Mouse (Mus musculus): ENCODE measurements around the gene Casp14. TPM values are rescaled to one million over a fixed set of nuclear protein-coding genes. Genes with fewer than 3 reads are reported as not detected.

Gene Casp14
- total and polyA plus RNA-seq, 3 experiments, result not detected

- TF ChIP-seq EP300 (IDR thresholded peaks at IDR 0.05; ENCODE audit: insufficient read depth, low read depth, low read length), result no peak
- no peak for TF ChIP-seq POLR2A (IDR thresholded peaks at IDR 0.05; ENCODE audit: insufficient read depth, low read depth, low read length)
- TF ChIP-seq CTCF (IDR thresholded peaks at IDR 0.05), result no peak
- intact Hi-C loops (cut with DNase I), result no loop called here
- no peak overlapping the region for H3K4me3 ChIP-seq
- no peaks in the 10 kb centered on the region for H3K27me3 ChIP-seq (ENCODE audit: control insufficient read depth, insufficient read depth, low read length)
- no peak for DNase-seq
- WGBS, result 44% methylated on average over 2 of the region's 2 CpGs
- H3K4me1 ChIP-seq (ENCODE audit: control insufficient read depth, insufficient read depth, low read length), result no peaks in the 10 kb centered on the region
- no peak overlapping the region for H3K9ac ChIP-seq (ENCODE audit: low read depth, low read length)
- no peak overlapping the region for H3K27ac ChIP-seq
- H3K36me3 ChIP-seq (ENCODE audit: control insufficient read depth, insufficient read depth, low read length), result no peaks in the 10 kb centered on the region
- no peaks in the 10 kb centered on the region for H3K79me2 ChIP-seq (replicated peaks; ENCODE audit: control insufficient read depth, insufficient read depth, low read length)
Observed at GRCm38 (mm10) chr10:78723416-78723815, 5.3 kb upstream of the Casp14 start.

GRCm38 (mm10) chr10:78722654-78723053, 4.6 kb upstream of the Casp14 start:
- WGBS, result 48% methylated on average over 2 of the region's 2 CpGs
- H3K27ac ChIP-seq, result no peak overlapping the region
- H3K4me1 ChIP-seq (ENCODE audit: control insufficient read depth, insufficient read depth, low read length), result no peaks in the 10 kb centered on the region
- H3K36me3 ChIP-seq (ENCODE audit: control insufficient read depth, insufficient read depth, low read length), result no peaks in the 10 kb centered on the region
- intact Hi-C loops (cut with DNase I), result no loop called here
- H3K27me3 ChIP-seq (ENCODE audit: control insufficient read depth, insufficient read depth, low read length), result no peaks in the 10 kb centered on the region
- no peak for TF ChIP-seq EP300 (IDR thresholded peaks at IDR 0.05; ENCODE audit: insufficient read depth, low read depth, low read length)
- no peak for TF ChIP-seq CTCF (IDR thresholded peaks at IDR 0.05)
- no peak for TF ChIP-seq POLR2A (IDR thresholded peaks at IDR 0.05; ENCODE audit: insufficient read depth, low read depth, low read length)
- no peak overlapping the region for H3K4me3 ChIP-seq
- no peak for DNase-seq
- no peaks in the 10 kb centered on the region for H3K79me2 ChIP-seq (replicated peaks; ENCODE audit: control insufficient read depth, insufficient read depth, low read length)
- no peak overlapping the region for H3K9ac ChIP-seq (ENCODE audit: low read depth, low read length)

GRCm38 (mm10) chr10:78722036-78722435, 3.9 kb upstream of the Casp14 start:
- TF ChIP-seq CTCF (IDR thresholded peaks at IDR 0.05) (no peak), POLR2A (IDR thresholded peaks at IDR 0.05; ENCODE audit: insufficient read depth, low read depth, low read length) (no peak), EP300 (IDR thresholded peaks at IDR 0.05; ENCODE audit: insufficient read depth, low read depth, low read length) (no peak)
- intact Hi-C loops (cut with DNase I), result no loop called here
- DNase-seq, result no peak

GRCm38 (mm10) chr10:78716231-78716630, 1.9 kb downstream of the Casp14 start:
- Histone ChIP-seq H3K79me2 (replicated peaks; ENCODE audit: control insufficient read depth, insufficient read depth, low read length) (no peaks in the 10 kb centered on the region), H3K4me1 (ENCODE audit: control insufficient read depth, insufficient read depth, low read length) (no peaks in the 10 kb centered on the region), H3K27me3 (ENCODE audit: control insufficient read depth, insufficient read depth, low read length) (no peaks in the 10 kb centered on the region), H3K36me3 (ENCODE audit: control insufficient read depth, insufficient read depth, low read length) (no peaks in the 10 kb centered on the region), H3K27ac (no peak overlapping the region), H3K9ac (ENCODE audit: low read depth, low read length) (no peak overlapping the region), H3K4me3 (no peak overlapping the region)
- TF ChIP-seq CTCF (IDR thresholded peaks at IDR 0.05), result no peak
- no peak for TF ChIP-seq POLR2A (IDR thresholded peaks at IDR 0.05; ENCODE audit: insufficient read depth, low read depth, low read length)
- TF ChIP-seq EP300 (IDR thresholded peaks at IDR 0.05; ENCODE audit: insufficient read depth, low read depth, low read length), result no peak
- intact Hi-C loops (cut with DNase I), result no loop called here
- no peak for DNase-seq

More at GRCm38 (mm10) chr10:78722036-78722435, 3.9 kb upstream of the Casp14 start:
- H3K79me2 ChIP-seq (replicated peaks; ENCODE audit: control insufficient read depth, insufficient read depth, low read length), result no peaks in the 10 kb centered on the region
- WGBS, result 68% methylated on average over 5 of the region's 5 CpGs
- H3K4me1 ChIP-seq (ENCODE audit: control insufficient read depth, insufficient read depth, low read length), result no peaks in the 10 kb centered on the region
- no peak overlapping the region for H3K9ac ChIP-seq (ENCODE audit: low read depth, low read length)
- H3K36me3 ChIP-seq (ENCODE audit: control insufficient read depth, insufficient read depth, low read length), result no peaks in the 10 kb centered on the region
- no peak overlapping the region for H3K27ac ChIP-seq
- no peak overlapping the region for H3K4me3 ChIP-seq
- no peaks in the 10 kb centered on the region for H3K27me3 ChIP-seq (ENCODE audit: control insufficient read depth, insufficient read depth, low read length)

GRCm38 (mm10) chr10:78715156-78715555, 2.9 kb downstream of the Casp14 start:
- Histone ChIP-seq H3K79me2 (replicated peaks; ENCODE audit: control insufficient read depth, insufficient read depth, low read length) (no peaks in the 10 kb centered on the region), H3K4me3 (no peak overlapping the region), H3K27ac (no peak overlapping the region), H3K4me1 (ENCODE audit: control insufficient read depth, insufficient read depth, low read length) (no peaks in the 10 kb centered on the region), H3K9ac (ENCODE audit: low read depth, low read length) (no peak overlapping the region), H3K36me3 (ENCODE audit: control insufficient read depth, insufficient read depth, low read length) (no peaks in the 10 kb centered on the region), H3K27me3 (ENCODE audit: control insufficient read depth, insufficient read depth, low read length) (no peaks in the 10 kb centered on the region)
- 88% methylated on average over 7 of the region's 7 CpGs for WGBS
- no peak for DNase-seq
- intact Hi-C loops (cut with DNase I), result no loop called here
- no peak for TF ChIP-seq CTCF (IDR thresholded peaks at IDR 0.05)
- TF ChIP-seq EP300 (IDR thresholded peaks at IDR 0.05; ENCODE audit: insufficient read depth, low read depth, low read length), result no peak
- no peak for TF ChIP-seq POLR2A (IDR thresholded peaks at IDR 0.05; ENCODE audit: insufficient read depth, low read depth, low read length)

GRCm38 (mm10) chr10:78714129-78714528, 4.0 kb downstream of the Casp14 start:
- Histone ChIP-seq H3K27me3 (ENCODE audit: control insufficient read depth, insufficient read depth, low read length) (no peaks in the 10 kb centered on the region), H3K79me2 (replicated peaks; ENCODE audit: control insufficient read depth, insufficient read depth, low read length) (no peaks in the 10 kb centered on the region), H3K4me1 (ENCODE audit: control insufficient read depth, insufficient read depth, low read length) (no peaks in the 10 kb centered on the region), H3K27ac (no peak overlapping the region), H3K36me3 (ENCODE audit: control insufficient read depth, insufficient read depth, low read length) (no peaks in the 10 kb centered on the region), H3K9ac (ENCODE audit: low read depth, low read length) (no peak overlapping the region), H3K4me3 (no peak overlapping the region)
- no peak for DNase-seq
- intact Hi-C loops (cut with DNase I), result no loop called here
- 45% methylated on average over 6 of the region's 6 CpGs for WGBS
- no peak for TF ChIP-seq CTCF (IDR thresholded peaks at IDR 0.05)
- no peak for TF ChIP-seq EP300 (IDR thresholded peaks at IDR 0.05; ENCODE audit: insufficient read depth, low read depth, low read length)
- TF ChIP-seq POLR2A (IDR thresholded peaks at IDR 0.05; ENCODE audit: insufficient read depth, low read depth, low read length), result no peak
